Mouse (Mus musculus) gastrocnemius, adult 2 months (tissue): ENCODE data around the gene Ednrb. TPM values are rescaled to one million over a fixed set of nuclear protein-coding genes. Genes with fewer than 3 reads are reported as not detected.
"Not testable (repeated sequence)": the region's sequence is repeated elsewhere in the genome, so short reads cannot be mapped to it uniquely, and the experiment has no call there.

Source experiments
- DNase-seq: peaks from one replicate; pipeline ENCODE4 v3.0.0; 2022
- H3K27ac ChIP-seq: fragments of 200-600 bp; 2 replicates; pipeline ENCODE4 v1.8.1; 2022; ENCODE audit warnings: mild to moderate bottlenecking
- H3K4me3 ChIP-seq: fragments of 200-600 bp; 2 replicates; pipeline ENCODE4 v1.8.1; 2022; ENCODE audit warnings: mild to moderate bottlenecking, moderate library complexity
- CTCF ChIP-seq: fragments of 200-600 bp; IDR thresholded peaks from 2 replicates; pipeline ENCODE4 v1.8.1; 2022; ENCODE audit warnings: antibody characterized with exemption, mild to moderate bottlenecking, moderate library complexity
- intact Hi-C: fragments of 180-260 bp; cut with DNase I; formaldehyde crosslinking; loops from one replicate; pipeline ENCODE4 v1.15.1; 2025
- total RNA-seq, 2 experiments: library from RNA; stranded (reverse); gene quantifications; 2 replicates each; pipeline ENCODE4 v1.2.3; 2021

The Ednrb gene
- total RNA-seq, 2 experiments from 2014 or later, result 5.8 to 10.5 TPM

DNA sequence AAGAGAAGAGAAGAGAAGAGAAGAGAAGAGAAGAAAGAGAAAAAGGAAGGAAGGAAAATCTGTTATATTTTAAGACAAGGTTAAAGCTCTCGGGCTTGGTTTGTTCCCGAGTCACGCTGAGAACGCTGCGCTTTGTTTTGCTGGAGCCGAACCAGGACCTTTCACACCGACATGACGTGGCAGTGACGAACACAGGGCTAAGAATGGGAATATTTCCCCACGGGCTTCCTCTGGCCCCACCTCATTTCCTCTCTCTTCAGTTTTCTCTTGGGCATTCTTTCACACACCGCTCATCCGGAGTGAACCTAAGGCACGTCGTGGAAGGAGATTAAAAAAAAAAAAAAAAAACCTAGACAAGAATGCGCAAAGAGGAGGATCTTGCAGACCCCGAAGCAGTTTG is 28.7 kb downstream of the Ednrb start:
- no peak for TF ChIP-seq CTCF
- peak; percentile 57 for DNase-seq
- intact Hi-C loops, result no loop called here
- Histone ChIP-seq H3K27ac (peak overlapping the region; percentile 85), H3K4me3 (peak overlapping the region; percentile 59)

DNA sequence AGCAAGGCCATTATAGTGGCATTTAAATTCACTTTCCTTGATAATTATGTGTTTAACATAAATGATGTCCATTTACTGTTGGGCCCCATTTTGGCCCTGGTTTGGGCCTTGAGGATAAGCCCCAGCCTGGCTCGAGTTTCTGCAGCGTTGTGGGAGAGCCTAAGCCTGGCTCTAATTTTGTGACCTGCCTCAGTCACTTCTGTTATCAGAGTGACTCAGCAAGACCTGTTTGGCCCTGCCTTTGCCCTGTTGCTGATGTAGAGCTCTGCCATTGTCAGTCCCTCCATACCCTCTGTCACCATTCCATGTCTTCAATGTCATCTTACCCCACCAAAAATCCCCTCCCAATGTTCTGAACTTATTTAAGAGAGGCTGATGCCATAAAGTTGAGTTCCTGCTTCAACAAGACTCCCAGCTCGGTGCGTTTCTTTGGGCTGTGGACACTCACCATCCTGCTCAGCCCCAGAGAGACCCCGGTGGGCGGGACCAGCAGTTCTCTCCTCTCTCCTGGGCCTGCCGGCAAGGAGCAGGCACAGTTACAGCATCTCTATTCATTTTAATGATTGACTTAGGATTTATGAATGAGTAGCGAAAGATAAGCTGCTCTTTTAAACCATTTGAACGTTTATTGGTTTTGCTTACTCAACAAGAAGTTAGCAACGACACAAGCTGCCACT is 30.0 kb downstream of the Ednrb start:
- peak overlapping the region; percentile 83 for H3K27ac ChIP-seq
- no peak for DNase-seq
- no peak for TF ChIP-seq CTCF
- no peak overlapping the region for H3K4me3 ChIP-seq
- intact Hi-C loops, result no loop called here

DNA sequence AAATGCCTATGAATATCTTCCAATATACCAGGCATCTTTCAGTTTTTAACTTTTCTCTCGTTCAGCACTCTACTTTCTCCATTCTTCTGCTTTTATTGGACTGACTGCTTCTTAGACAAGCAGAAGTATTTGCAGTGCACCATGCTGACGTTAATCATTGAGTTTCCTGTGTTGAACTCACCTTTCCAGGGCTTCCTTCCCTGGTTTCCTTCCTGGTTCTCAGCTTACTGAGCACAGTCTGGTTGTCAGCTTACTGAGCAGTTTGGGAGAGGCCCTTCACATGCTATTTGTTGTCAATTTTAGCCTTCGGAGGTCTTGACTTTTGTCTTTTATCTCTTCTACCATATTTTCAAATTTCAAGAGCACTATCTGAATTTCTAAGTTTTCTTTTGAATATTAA is 31.0 kb downstream of the Ednrb start:
- DNase-seq, result no peak
- Histone ChIP-seq H3K27ac (peak overlapping the region; percentile 83), H3K4me3 (no peak overlapping the region)
- no peak for TF ChIP-seq CTCF
- intact Hi-C loops, result no loop called here

DNA sequence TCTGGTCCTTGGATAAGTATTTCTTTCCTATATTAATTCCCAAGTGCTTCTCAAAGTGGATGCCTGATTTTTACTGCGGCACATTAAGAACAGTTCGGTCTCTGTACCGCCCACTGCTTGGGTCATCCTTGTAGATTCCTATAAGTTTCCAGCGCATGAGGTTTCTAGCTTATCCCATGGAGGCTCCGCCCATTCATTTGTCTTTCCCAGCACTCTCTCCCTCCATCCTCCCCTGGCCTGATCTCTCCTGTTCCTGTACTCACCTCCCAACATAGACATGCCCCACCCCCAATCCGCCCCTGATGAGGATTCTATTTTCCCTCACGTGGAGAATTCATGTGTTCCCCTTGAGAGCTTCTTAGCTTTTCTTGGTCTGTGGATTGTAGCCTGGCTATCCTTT is 32.9 kb downstream of the Ednrb start:
- H3K27ac ChIP-seq, result peak overlapping the region; percentile 57
- intact Hi-C loops, result no loop called here
- H3K4me3 ChIP-seq, result no peak overlapping the region
- no peak for DNase-seq
- no peak for TF ChIP-seq CTCF

DNA sequence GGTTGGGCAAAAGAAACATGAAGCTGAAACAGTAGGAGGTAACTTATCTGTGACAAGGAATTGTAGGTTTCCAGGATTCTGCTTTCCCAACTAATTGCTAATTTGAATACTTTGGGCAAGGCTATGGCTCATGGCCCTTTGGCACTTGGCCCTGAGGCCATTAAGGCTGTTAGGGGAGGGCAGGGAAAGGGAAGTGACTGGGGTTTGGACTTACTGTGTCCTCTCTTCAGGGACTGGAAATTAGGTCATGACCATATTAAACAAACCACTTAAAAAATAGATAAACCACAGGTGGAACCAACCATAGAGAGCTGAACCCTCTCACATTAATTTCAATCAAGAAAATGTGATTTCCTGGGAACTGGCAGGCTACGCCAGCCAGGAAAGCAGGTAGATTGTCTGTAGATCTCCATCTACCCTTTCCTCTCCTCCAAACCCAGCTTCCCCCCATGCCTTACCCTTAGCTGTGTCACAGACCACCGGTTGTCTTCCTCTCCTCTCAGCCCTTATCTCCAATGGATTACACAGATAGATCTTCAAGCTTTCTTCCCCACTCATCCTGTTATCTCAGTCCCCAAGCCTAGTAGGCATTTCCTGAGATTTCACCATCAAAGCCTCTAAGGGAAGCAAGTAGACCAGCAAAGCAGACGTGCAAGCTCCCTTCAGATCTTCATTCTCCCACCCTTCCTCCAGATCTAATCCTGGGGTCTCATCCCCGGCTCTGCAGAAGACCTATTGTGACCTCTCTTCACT is 40.1 kb downstream of the Ednrb start:
- no peak for TF ChIP-seq CTCF
- H3K27ac ChIP-seq, result no peak overlapping the region
- H3K4me3 ChIP-seq, result no peak overlapping the region
- intact Hi-C loops, result no loop called here
- DNase-seq, result no peak

DNA sequence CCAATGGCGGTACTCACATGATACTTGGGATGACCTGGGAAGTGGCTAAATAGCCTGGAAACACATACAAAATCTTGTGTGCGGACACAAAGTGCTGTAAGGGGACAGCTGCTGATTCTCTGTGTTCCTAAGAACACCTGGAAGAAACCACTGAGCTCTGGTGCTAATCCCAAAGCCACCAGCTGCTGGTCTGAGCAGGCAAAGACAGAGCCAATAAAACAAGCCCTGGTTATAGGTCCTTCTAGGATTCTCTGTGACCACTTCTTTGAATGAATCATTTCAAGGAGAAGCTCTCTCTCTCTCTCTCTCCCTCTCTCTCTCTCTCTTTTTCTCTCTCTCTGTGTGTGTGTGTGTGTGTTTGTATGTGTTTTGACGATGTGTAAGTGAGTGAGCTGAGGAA is 47.1 kb downstream of the Ednrb start:
- TF ChIP-seq CTCF, result no peak
- Histone ChIP-seq H3K27ac (peak overlapping the region; percentile 56), H3K4me3 (no peak overlapping the region)
- intact Hi-C loops, result no loop called here
- DNase-seq, result no peak

DNA sequence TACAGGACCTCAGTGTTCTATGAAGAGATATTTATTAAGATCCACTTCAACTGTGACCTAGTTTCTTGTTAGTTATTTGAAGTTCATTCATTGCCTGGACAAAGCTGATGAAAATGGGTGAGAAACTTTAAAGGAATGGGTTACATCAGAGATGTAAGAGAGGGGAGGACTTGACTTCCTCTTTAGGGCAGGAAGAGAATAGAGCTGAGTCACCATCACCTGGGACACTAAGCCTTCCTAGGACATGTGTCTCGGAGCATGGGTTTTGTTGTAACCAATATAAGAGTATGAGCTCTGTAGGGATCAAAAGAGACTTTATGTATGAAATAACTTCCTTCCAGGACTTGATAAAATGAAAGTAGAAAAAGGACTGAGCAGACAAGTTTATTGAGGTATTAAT is 48.6 kb downstream of the Ednrb start:
- H3K27ac ChIP-seq, result no peak overlapping the region
- no peak for DNase-seq
- no peak overlapping the region for H3K4me3 ChIP-seq
- intact Hi-C loops, result no loop called here
- TF ChIP-seq CTCF, result no peak

DNA sequence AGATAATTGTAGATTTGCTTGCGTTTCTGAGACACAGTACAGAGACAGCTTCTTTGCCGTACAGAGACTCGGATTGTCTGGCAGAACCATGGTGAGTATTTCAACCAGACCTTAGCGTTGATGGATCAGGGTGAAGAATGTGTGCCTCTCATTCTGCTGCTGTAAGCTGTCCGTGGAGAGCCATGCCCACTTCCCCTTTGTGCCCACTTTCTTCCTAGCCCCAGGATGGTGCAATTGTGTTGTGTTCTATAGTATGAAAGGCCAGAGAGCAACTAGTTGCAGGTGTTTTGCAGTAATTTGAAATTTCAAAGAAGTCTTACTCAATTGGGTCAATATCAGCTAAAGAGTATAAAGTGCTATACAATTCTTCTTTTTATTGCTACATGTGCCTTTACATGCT is 50.8 kb downstream of the Ednrb start:
- intact Hi-C loops, result no loop called here
- no peak overlapping the region for H3K27ac ChIP-seq
- H3K4me3 ChIP-seq, result no peak overlapping the region
- no peak for DNase-seq
- no peak for TF ChIP-seq CTCF

DNA sequence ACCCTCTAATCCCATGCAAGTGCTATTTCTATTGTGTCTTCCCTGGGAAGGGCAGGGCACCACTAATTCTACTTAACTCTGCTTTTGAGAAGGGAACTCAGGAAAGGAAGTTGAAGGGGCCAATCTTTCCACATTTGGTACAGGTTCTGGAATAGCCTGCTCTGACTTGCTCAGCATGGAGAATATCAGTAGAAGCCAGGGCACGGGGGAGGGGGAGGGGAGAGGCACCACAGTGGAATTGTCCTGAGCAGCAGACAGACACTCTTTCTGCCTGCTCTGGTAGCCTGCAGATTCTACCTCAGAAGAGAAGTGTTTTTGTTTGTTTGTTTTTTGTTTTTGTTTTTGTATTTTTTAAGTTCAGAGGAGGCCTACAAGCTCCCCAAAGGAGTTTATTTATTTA is 51.5 kb downstream of the Ednrb start:
- Histone ChIP-seq H3K27ac (no peak overlapping the region), H3K4me3 (no peak overlapping the region)
- intact Hi-C loops, result no loop called here
- no peak for TF ChIP-seq CTCF
- no peak for DNase-seq

DNA sequence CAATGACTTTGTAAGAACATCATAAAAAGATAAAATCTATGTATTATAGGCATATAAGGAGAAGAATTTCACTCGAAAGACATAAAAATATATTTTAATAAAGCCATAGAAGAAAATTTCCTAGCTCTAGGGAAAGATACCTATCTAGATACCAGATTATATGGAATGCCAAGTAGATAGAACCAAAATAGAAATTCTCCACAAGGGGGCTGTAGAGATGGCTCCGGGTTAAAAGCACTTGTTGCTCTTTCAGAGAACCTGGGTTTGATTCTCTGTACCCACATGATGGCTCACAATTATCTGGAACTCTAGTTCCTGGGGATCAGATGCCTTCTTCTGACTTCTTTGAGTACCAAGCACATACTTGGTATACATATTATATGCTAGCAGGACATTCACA is 56.7 kb downstream of the Ednrb start:
- H3K27ac ChIP-seq, result no peak overlapping the region
- H3K4me3 ChIP-seq, result no peak overlapping the region
- no peak for DNase-seq
- intact Hi-C loops, result no loop called here
- peak; percentile 16; the same call in 1 of the 2 replicates for TF ChIP-seq CTCF

DNA sequence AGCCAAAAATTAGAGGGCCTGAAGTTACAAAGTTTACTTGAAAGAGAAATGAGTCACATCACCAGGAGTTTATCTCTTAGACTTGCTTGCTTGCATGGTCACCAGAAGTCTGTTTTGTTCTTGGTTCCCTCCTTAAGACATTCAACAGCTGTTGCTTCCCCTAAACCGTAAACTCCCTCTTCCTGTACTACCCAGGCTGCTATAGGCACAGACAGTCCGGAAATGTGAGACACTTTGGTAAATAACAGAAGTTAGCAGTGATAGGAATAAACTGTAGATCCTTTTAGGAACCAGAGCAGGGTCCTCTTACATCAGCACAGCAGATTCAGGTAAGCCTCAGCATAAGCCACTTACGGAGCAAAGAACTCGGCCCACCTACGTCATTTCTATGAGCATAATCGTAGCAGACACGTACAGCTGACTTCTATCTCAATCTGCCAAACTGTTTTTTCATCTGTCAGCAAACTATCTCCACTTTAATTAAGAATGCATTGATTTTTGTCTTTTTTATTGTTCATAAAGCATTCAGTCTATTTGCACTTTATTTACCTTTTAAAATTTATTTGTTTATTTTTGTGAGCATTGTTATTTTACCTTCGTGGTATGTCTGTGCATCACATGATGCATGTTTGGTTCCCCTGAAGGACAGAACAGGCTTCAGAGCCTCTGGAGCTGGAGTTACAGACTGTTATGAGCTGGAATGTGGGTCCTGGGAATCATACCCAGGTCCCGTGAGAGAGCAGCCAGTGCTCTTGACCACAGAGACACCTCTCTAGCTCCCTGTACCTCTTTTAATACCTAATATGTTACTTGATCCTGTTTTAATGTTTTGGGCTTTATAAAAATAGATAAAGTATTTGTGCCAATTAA is 58.9 kb downstream of the Ednrb start:
- H3K27ac ChIP-seq, result peak overlapping the region; percentile 48
- intact Hi-C loops, result no loop called here
- no peak for TF ChIP-seq CTCF

DNA sequence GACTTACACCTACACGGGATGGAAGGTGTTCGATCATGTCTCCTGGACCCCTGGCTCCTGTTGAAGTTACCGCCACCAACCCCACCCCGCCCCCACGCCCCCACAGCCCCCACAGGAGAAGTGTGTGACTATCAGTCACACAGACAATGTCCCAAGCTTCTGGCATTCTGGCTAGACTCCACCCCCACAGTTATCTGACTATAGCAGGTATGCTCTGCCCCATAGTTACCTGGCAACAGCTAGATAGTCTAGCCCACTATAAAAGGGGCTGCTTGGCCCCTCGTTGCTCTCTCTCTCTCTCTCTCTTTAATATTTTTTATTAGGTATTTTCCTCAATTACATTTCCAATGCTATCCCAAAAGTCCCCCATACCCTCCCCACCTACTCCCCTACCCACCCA is 63.9 kb downstream of the Ednrb start:
- DNase-seq, intact Hi-C loops, H3K27ac ChIP-seq, H3K4me3 ChIP-seq: not testable (repeated sequence)

More for the DNA sequence above, 58.9 kb downstream of the Ednrb start:
- DNase-seq, result no peak
- H3K4me3 ChIP-seq, result peak overlapping the region; percentile 40

DNA sequence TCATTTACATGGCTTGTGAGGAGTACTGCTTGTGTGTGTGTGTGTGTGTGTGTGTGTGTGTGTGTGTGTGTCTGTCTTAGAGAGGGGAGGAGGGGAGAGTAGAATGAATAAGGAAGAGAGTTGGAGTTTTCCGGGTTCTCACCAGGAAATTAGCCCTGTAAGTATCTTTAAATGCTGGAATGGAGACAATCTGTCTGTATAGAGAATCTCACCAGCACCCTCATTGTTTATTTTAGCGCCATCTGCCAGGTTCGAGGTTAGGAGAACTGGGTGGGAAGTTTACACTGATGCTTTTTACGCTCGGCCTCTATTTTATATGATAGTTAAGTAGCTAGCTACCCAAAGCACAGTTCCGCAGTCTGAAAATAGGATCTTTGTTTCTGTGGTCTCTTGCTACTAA is 64.9 kb downstream of the Ednrb start:
- TF ChIP-seq CTCF, result no peak
- Histone ChIP-seq H3K4me3 (no peak overlapping the region), H3K27ac (no peak overlapping the region)
- no peak for DNase-seq
- intact Hi-C loops, result no loop called here
